ENCODE assay signal across 9 mouse cellular contexts in genomic region chr7:80445492-80445891, GRCm38 (mm10). TPM values are rescaled to one million over a fixed set of nuclear protein-coding genes. Genes with fewer than 3 reads are reported as not detected.
DNase-seq lines count a peak whose midpoint lies in the region; ATAC-seq and TF ChIP-seq lines count a peak whose summit lies in the region.
"Had no signal": no experiment of that assay in that cellular context is flagged by ENCODE, and none has a peak within 500 bp of the region (broad histone marks: within the 10 kb centered on the region; RNA-seq: fewer than 3 reads in every experiment).

No protein-coding gene starts in this region.

- H3K4me2 ChIP-seq in kidney, embryonic 15.5 days: no peak overlapping the region
- H3K4me2 ChIP-seq in heart, embryonic 16.5 days (ENCODE audit: low read depth, low read length): peak overlapping the region; percentile 0; the same call in 1 of the 2 replicates
- H3K4me2 ChIP-seq in lung, postnatal 0 days (replicated peaks; ENCODE audit: low read depth, low read length): no peak overlapping the region; the same call in 1 of the 2 replicates

- H3K36me3 ChIP-seq in kidney, embryonic 15.5 days: no peaks in the 10 kb centered on the region
- no peaks in the 10 kb centered on the region for H3K36me3 ChIP-seq in heart, embryonic 16.5 days (ENCODE audit: control insufficient read depth, insufficient read depth)
- no peaks in the 10 kb centered on the region for H3K36me3 ChIP-seq in lung, postnatal 0 days (ENCODE audit: insufficient read depth, low read length)

- 40% methylated on average over 6 of the region's 6 CpGs for WGBS in kidney, embryonic 15.5 days
- WGBS in heart, embryonic 16.5 days: 9% methylated on average over 6 of the region's 6 CpGs
- 9% methylated on average over 6 of the region's 6 CpGs for WGBS in lung, postnatal 0 days

- no peak overlapping the region for H3K4me3 ChIP-seq in kidney, embryonic 15.5 days (replicated peaks)
- no peak overlapping the region for H3K4me3 ChIP-seq in heart, embryonic 16.5 days (ENCODE audit: low read length)
- H3K4me3 ChIP-seq in lung, postnatal 0 days (ENCODE audit: low read depth, low read length): no peak overlapping the region
- H3K4me3 ChIP-seq in left cerebral cortex, adult 2 months: no peak overlapping the region

- no peak overlapping the region for H3K27ac ChIP-seq in kidney, embryonic 15.5 days
- peak overlapping the region; percentile 87 for H3K27ac ChIP-seq in heart, embryonic 16.5 days (ENCODE audit: low read length)
- no peak overlapping the region; the same call in 1 of the 2 replicates for H3K27ac ChIP-seq in lung, postnatal 0 days (ENCODE audit: low read length)
- no peak overlapping the region for H3K27ac ChIP-seq in left cerebral cortex, adult 2 months
- H3K27ac ChIP-seq: kidney, postnatal 0 days had no signal

- no peaks in the 10 kb centered on the region for H3K9me3 ChIP-seq in kidney, embryonic 15.5 days (replicated peaks)
- no peaks in the 10 kb centered on the region for H3K9me3 ChIP-seq in heart, embryonic 16.5 days (replicated peaks; ENCODE audit: control insufficient read depth, low read length)
- H3K9me3 ChIP-seq in lung, postnatal 0 days (ENCODE audit: low read length): no peaks in the 10 kb centered on the region

- intact Hi-C loops in left cerebral cortex, adult 2 months (cut with DNase I): no loop called here

- no peak for TF ChIP-seq CTCF in lung, postnatal 0 days (IDR thresholded peaks at IDR 0.05)
- TF ChIP-seq CTCF in left cerebral cortex, adult 2 months (IDR thresholded peaks at IDR 0.05): no peak

- H3K4me1 ChIP-seq in kidney, embryonic 15.5 days: peaks cover 27% of the 10 kb centered on the region
- H3K4me1 ChIP-seq in heart, embryonic 16.5 days (ENCODE audit: control insufficient read depth, insufficient read depth, low read length): peaks cover 39% of the 10 kb centered on the region
- H3K4me1 ChIP-seq in lung, postnatal 0 days (ENCODE audit: insufficient read depth, low read depth, low read length): peaks cover 14% of the 10 kb centered on the region; the same call in 1 of the 2 replicates

- TF ChIP-seq EP300 in lung, postnatal 0 days (IDR thresholded peaks at IDR 0.05): no peak

- DNase-seq in kidney, postnatal 14 days: peak; percentile 20
- DNase-seq in lung, postnatal 0 days (ENCODE audit: low spot score): peak; percentile 75
- peak; percentile 60 for DNase-seq in thymus, postnatal 25 days
- DNase-seq in left cerebral cortex, adult 11 months (ENCODE audit: low spot score): no peak
- no peak for DNase-seq in left cerebral cortex, adult 2 months (ENCODE audit: extremely low spot score in 1 of 2, low spot score in 2 of 2)
- no peak for DNase-seq in ovary, postnatal 36 days (ENCODE audit: low spot score)

- no peak for ATAC-seq in kidney, embryonic 15.5 days (replicated peaks; ENCODE audit: low FRiP score)
- peak; percentile 87 for ATAC-seq in heart, embryonic 16.5 days (replicated peaks; ENCODE audit: extremely low read depth, insufficient read depth, low FRiP score)
- ATAC-seq in lung, postnatal 0 days: peak; percentile 84

- H3K27me3 ChIP-seq in kidney, embryonic 15.5 days: no peaks in the 10 kb centered on the region
- no peaks in the 10 kb centered on the region for H3K27me3 ChIP-seq in heart, embryonic 16.5 days (ENCODE audit: control insufficient read depth, insufficient read depth, low read length)
- no peaks in the 10 kb centered on the region for H3K27me3 ChIP-seq in lung, postnatal 0 days (replicated peaks; ENCODE audit: insufficient read depth, low read length)

- H3K9ac ChIP-seq in kidney, embryonic 15.5 days: no peak overlapping the region; the same call in 1 of the 2 replicates
- peak overlapping the region; percentile 7; the same call in 1 of the 2 replicates for H3K9ac ChIP-seq in heart, embryonic 16.5 days (ENCODE audit: low read length)
- no peak overlapping the region for H3K9ac ChIP-seq in lung, postnatal 0 days (replicated peaks; ENCODE audit: low read depth)

RNA-seq across cellular contexts. Expression of gene Furin, which starts 40.3 kb away (rescaled TPM):
- polyA plus RNA-seq in kidney, embryonic 15.5 days (2015; fragmentation: Nextera tagmentation; extraction: Ambion mirVana): 12.9 and 13.5 TPM in 2 replicates
- 11.0 and 14.3 TPM in 2 replicates for polyA plus RNA-seq in heart, embryonic 16.5 days (2015; fragmentation: Nextera tagmentation; extraction: Ambion mirVana)
- polyA plus RNA-seq in lung, postnatal 0 days (2015; fragmentation: Nextera tagmentation; extraction: Ambion mirVana): 24.4 and 27.3 TPM in 2 replicates
- total RNA-seq in left cerebral cortex, adult 2 months (2021): 10 to 100 TPM; 38.0 to 40.7 TPM

RNA-seq across cellular contexts. Expression of gene Fes, which starts 57.7 kb away (rescaled TPM):
- 14.9 and 18.5 TPM in 2 replicates for polyA plus RNA-seq in kidney, embryonic 15.5 days (2015; fragmentation: Nextera tagmentation; extraction: Ambion mirVana)
- polyA plus RNA-seq in heart, embryonic 16.5 days (2015; fragmentation: Nextera tagmentation; extraction: Ambion mirVana): 14.1 and 15.4 TPM in 2 replicates
- 23.5 and 26.4 TPM in 2 replicates for polyA plus RNA-seq in lung, postnatal 0 days (2015; fragmentation: Nextera tagmentation; extraction: Ambion mirVana)
- 1 to 10 TPM; 5.3 to 6.8 TPM for total RNA-seq in left cerebral cortex, adult 2 months (2021)

Comparison
In these comparisons a context has a peak if more than half of its experiments do, and no peak if none do; other contexts are left out.
1. DNase-seq: peak in kidney, postnatal 14 days (single experiment), lung, postnatal 0 days (single experiment) and thymus, postnatal 25 days (single experiment); none in left cerebral cortex, adult 11 months (single experiment), left cerebral cortex, adult 2 months (0 of 2) and ovary, postnatal 36 days (single experiment).